Mouse (Mus musculus): ENCODE data around the gene Ccdc155. TPM values are rescaled to one million over a fixed set of nuclear protein-coding genes. Genes with fewer than 3 reads are reported as not detected.
A peak's percentile ranks its signal among the peaks of the same experiment; 100 is the strongest.

Ccdc155 gene
- polyA plus RNA-seq, 1 experiment from 2014 or later, result 0.07 TPM

- no peaks in the 10 kb centered on the region for H3K9me3 ChIP-seq (replicated peaks)
- 0 out of 2 replicates have a peak overlapping the region, but pooled peaks have one; percentile 10 for H3K4me3 ChIP-seq (replicated peaks)
- ATAC-seq (ENCODE audit: insufficient read depth), result no peak
- H3K4me1 ChIP-seq (replicated peaks), result peaks cover 46% of the 10 kb centered on the region
- H3K9ac ChIP-seq, result no peak overlapping the region
- H3K4me2 ChIP-seq, result peak overlapping the region; percentile 39
- no peaks in the 10 kb centered on the region; the same call in 1 of the 2 replicates for H3K27me3 ChIP-seq
- H3K27ac ChIP-seq (replicated peaks), result no peak overlapping the region
- WGBS (ENCODE audit: insufficient replicate concordance), result 39% methylated on average over 21 of the region's 21 CpGs
- H3K36me3 ChIP-seq (replicated peaks), result 0 out of 2 replicates have a peak, but pooled peaks cover 3% of the 10 kb centered on the region
Measured at GRCm38 (mm10) chr7:45234922-45235571, 30.4 kb upstream of the Ccdc155 start.

DNA sequence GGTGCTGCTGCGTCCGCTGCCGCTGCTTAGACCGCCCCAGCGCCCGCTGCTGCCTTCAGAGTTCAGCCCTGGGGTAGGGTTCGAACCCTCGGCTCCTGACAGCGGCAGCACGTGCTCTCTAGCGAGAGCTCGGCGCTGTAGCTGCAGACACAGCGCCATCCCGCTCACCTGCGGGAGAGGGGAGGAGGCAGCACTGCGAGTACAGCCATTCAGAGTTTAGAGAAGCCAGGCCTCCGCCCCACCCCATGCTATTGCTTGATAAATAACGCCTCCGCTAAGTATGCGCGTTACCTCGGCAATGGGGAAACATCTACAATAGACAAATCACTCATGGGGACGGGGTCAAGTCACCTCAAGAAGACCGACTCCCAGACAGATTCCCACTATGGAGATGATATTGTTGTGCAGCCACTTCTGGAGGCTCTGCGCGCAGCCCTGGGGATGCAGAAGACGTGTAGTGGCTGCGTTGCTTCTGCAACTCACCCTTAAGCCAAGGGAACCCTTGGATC, 29.7 kb upstream of the Ccdc155 start:
- Histone ChIP-seq H3K27ac (replicated peaks) (no peak overlapping the region), H3K36me3 (replicated peaks) (0 out of 2 replicates have a peak, but pooled peaks cover 3% of the 10 kb centered on the region), H3K9me3 (replicated peaks) (no peaks in the 10 kb centered on the region), H3K4me2 (peak overlapping the region; percentile 39), H3K4me1 (replicated peaks) (peaks cover 46% of the 10 kb centered on the region), H3K27me3 (no peaks in the 10 kb centered on the region; the same call in 1 of the 2 replicates), H3K4me3 (replicated peaks) (no peak overlapping the region), H3K9ac (no peak overlapping the region)
- no peak for ATAC-seq (ENCODE audit: insufficient read depth)
- 63% methylated on average over 29 of the region's 29 CpGs for WGBS (ENCODE audit: insufficient replicate concordance)

DNA sequence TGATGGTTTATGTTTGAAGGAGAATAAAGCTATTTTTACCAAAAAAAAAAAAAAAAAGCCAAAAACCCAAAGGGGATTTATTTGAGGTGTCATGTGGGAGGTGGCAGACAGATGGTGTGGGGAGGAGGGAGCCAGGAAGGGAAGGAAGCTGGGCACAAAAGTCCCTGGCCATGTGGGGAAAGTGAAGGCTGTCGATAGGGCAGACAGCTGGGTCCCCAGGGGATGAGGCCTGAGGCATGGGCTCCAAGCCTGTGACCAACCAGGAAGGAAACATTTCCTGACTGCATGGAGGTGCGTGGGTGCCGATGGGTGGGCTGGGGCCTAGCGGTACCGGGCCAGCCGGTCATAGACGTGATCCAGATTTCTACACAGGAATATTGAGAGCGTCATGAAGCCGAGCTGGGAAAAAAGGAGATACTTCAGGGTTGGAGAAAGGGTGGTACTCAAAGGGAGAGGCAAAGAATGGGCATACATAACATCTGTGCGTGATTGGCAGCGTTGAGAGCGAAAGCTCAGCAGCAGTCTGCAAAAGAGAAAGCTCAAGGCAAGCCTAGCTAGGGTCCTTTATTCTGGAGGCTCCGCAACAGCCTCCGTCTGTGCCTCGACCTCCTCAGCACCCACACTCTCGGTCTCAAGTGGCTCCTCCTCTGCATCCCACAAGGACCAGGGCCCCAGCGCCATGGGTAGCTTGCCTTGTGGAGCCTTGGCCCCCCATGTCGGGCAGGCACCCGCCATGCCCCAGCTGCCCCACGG, 29.1 kb upstream of the Ccdc155 start:
- Histone ChIP-seq H3K27me3 (no peaks in the 10 kb centered on the region; the same call in 1 of the 2 replicates), H3K9me3 (replicated peaks) (no peaks in the 10 kb centered on the region), H3K9ac (no peak overlapping the region), H3K4me3 (replicated peaks) (no peak overlapping the region), H3K36me3 (replicated peaks) (0 out of 2 replicates have a peak, but pooled peaks cover 3% of the 10 kb centered on the region), H3K27ac (replicated peaks) (no peak overlapping the region), H3K4me2 (peak overlapping the region; percentile 33), H3K4me1 (replicated peaks) (peaks cover 39% of the 10 kb centered on the region)
- no peak for ATAC-seq (ENCODE audit: insufficient read depth)
- WGBS (ENCODE audit: insufficient replicate concordance), result 50% methylated on average over 20 of the region's 20 CpGs

GRCm38 (mm10) chr7:45232716-45233465, 28.2 kb upstream of the Ccdc155 start:
- Histone ChIP-seq H3K9me3 (replicated peaks) (no peaks in the 10 kb centered on the region), H3K4me3 (replicated peaks) (no peak overlapping the region), H3K27me3 (no peaks in the 10 kb centered on the region; the same call in 1 of the 2 replicates), H3K36me3 (replicated peaks) (0 out of 2 replicates have a peak, but pooled peaks cover 3% of the 10 kb centered on the region), H3K4me2 (no peak overlapping the region), H3K4me1 (replicated peaks) (peaks cover 31% of the 10 kb centered on the region), H3K27ac (replicated peaks) (no peak overlapping the region), H3K9ac (no peak overlapping the region)
- WGBS (ENCODE audit: insufficient replicate concordance), result 51% methylated on average over 13 of the region's 13 CpGs
- no peak for ATAC-seq (ENCODE audit: insufficient read depth)

- Histone ChIP-seq H3K4me1 (replicated peaks) (peaks cover 30% of the 10 kb centered on the region), H3K4me3 (replicated peaks) (no peak overlapping the region), H3K4me2 (no peak overlapping the region), H3K36me3 (replicated peaks) (0 out of 2 replicates have a peak, but pooled peaks cover 3% of the 10 kb centered on the region), H3K27me3 (no peaks in the 10 kb centered on the region; the same call in 1 of the 2 replicates), H3K9ac (no peak overlapping the region), H3K27ac (replicated peaks) (no peak overlapping the region), H3K9me3 (replicated peaks) (no peaks in the 10 kb centered on the region)
- 78% methylated on average over 11 of the region's 11 CpGs for WGBS (ENCODE audit: insufficient replicate concordance)
- ATAC-seq (ENCODE audit: insufficient read depth), result no peak
Measured at GRCm38 (mm10) chr7:45231941-45232340, 27.2 kb upstream of the Ccdc155 start.

DNA sequence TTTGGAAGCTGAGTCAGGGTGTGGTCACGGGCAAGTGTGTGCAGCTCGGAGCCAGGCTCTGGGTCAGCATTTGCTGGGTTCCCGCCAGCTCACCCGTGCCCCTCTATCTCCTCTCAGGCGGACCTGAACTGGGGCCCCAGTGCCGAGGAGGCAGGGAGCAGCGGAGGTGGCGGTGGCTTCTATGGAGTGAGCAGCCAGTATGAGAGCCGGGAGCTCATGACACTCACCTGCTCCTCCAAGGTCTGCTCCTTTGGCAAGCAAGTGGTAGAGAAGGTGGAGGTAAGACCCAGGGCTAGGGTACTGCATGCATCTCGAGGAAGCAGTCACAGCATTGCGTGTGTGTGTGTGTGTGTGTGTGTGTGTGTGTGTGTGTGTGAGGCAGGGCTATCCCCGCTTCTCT, 26.5 kb upstream of the Ccdc155 start:
- no peaks in the 10 kb centered on the region; the same call in 1 of the 2 replicates for H3K27me3 ChIP-seq
- H3K4me1 ChIP-seq (replicated peaks), result peaks cover 30% of the 10 kb centered on the region
- H3K9me3 ChIP-seq (replicated peaks), result no peaks in the 10 kb centered on the region
- WGBS (ENCODE audit: insufficient replicate concordance), result 71% methylated on average over 12 of the region's 12 CpGs
- H3K27ac ChIP-seq (replicated peaks), result no peak overlapping the region
- no peak overlapping the region for H3K4me2 ChIP-seq
- H3K4me3 ChIP-seq (replicated peaks), result no peak overlapping the region
- no peak overlapping the region for H3K9ac ChIP-seq
- 0 out of 2 replicates have a peak, but pooled peaks cover 3% of the 10 kb centered on the region for H3K36me3 ChIP-seq (replicated peaks)
- no peak for ATAC-seq (ENCODE audit: insufficient read depth)

DNA sequence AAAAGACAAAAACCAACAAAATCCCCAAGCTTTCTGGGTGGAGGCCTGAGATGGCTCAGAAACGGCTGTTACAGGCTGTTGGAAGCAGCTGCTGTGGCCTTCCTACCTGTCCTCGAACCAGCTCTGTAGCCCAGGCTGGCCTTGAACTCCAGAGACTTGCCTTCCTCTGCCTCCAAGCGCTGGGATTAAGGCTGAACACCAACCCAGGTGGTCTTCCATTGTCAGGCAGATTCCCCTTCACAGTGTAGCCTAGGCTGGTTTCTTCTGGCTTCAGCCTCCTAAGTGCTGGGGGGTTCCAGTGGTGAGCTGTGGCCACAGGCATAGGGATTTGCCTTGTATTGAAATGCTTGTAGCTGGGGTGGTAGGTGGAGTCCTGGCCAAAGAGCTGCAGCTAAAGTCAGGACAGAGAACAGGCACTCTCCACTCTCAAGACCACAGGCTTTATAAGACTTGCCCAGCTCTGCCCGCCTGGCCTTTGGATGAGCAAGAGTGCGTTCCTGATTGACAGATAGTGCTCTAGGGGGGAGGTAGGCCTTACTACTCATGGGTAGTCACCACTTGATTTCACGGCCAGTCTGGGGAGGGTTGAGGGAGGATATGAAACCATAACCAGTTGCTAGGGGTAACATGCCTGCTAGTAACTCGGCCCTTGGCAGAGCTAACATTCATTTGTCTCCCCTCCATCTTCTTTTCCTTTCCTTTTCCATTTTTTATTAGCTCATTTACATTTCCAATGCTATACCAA, 24.9 kb upstream of the Ccdc155 start:
- no peak overlapping the region for H3K4me2 ChIP-seq
- no peak overlapping the region for H3K27ac ChIP-seq (replicated peaks)
- no peak overlapping the region for H3K4me3 ChIP-seq (replicated peaks)
- H3K4me1 ChIP-seq (replicated peaks), result peaks cover 18% of the 10 kb centered on the region
- H3K9me3 ChIP-seq (replicated peaks), result no peaks in the 10 kb centered on the region
- no peak overlapping the region for H3K9ac ChIP-seq
- ATAC-seq (ENCODE audit: insufficient read depth), result no peak
- H3K27me3 ChIP-seq, result no peaks in the 10 kb centered on the region; the same call in 1 of the 2 replicates
- H3K36me3 ChIP-seq (replicated peaks), result 0 out of 2 replicates have a peak, but pooled peaks cover 3% of the 10 kb centered on the region
- WGBS (ENCODE audit: insufficient replicate concordance), result 68% methylated on average over 7 of the region's 7 CpGs

DNA sequence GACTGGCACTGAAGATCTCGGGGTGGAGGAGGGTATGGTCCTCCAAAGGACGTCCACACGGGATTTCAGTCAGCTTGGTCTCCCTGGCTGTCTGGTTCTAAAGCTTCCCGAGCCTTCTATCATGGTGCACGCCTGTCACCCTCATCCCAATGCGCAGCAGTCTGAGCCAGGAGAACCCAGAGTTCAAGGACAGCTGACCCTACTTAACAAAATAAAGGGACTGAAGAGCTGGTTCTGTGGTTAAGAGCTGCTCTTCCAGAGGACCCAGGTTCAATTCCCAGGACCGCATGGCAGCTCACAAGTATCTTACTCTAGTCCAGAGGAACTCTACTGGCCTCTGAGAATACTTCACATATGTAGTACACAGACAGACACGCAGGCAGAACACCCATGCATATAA, 24.4 kb upstream of the Ccdc155 start:
- no peaks in the 10 kb centered on the region for H3K9me3 ChIP-seq (replicated peaks)
- peaks cover 12% of the 10 kb centered on the region for H3K4me1 ChIP-seq (replicated peaks)
- H3K27ac ChIP-seq (replicated peaks), result no peak overlapping the region
- H3K9ac ChIP-seq, result no peak overlapping the region
- H3K36me3 ChIP-seq (replicated peaks), result 0 out of 2 replicates have a peak, but pooled peaks cover 3% of the 10 kb centered on the region
- 63% methylated on average over 8 of the region's 8 CpGs for WGBS (ENCODE audit: insufficient replicate concordance)
- no peak overlapping the region for H3K4me2 ChIP-seq
- no peaks in the 10 kb centered on the region for H3K27me3 ChIP-seq
- ATAC-seq (ENCODE audit: insufficient read depth), result no peak
- no peak overlapping the region for H3K4me3 ChIP-seq (replicated peaks)

- Histone ChIP-seq H3K4me2 (no peak overlapping the region), H3K27me3 (no peaks in the 10 kb centered on the region), H3K4me3 (replicated peaks) (no peak overlapping the region), H3K9ac (no peak overlapping the region), H3K27ac (replicated peaks) (no peak overlapping the region), H3K36me3 (replicated peaks) (0 out of 2 replicates have a peak, but pooled peaks cover 3% of the 10 kb centered on the region), H3K4me1 (replicated peaks) (peaks cover 9% of the 10 kb centered on the region), H3K9me3 (replicated peaks) (no peaks in the 10 kb centered on the region)
- WGBS (ENCODE audit: insufficient replicate concordance), result 81% methylated on average over 18 of the region's 18 CpGs
- ATAC-seq (ENCODE audit: insufficient read depth), result no peak
Measured at GRCm38 (mm10) chr7:45228548-45228947, 23.9 kb upstream of the Ccdc155 start.

DNA sequence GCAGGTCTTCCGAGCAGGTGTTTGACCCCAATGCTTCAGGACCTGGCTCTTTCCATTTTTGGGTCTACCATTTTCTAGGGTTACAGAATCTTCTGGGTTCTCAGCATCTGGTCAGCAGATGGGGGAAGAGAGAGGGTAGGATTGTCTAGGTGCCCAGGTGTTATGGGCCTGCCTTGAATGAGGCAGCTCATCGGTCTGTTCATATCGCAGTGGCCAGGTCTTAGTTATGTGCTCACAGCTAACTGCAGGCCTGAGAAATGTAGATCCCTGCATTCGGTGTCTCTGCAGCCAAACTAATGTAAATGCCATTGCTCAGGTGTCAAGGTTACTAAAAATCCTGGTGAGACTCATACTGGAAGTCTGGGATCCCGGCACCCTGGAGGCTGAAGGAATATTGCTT, 21.7 kb upstream of the Ccdc155 start:
- 75% methylated on average over 5 of the region's 5 CpGs for WGBS (ENCODE audit: insufficient replicate concordance)
- no peaks in the 10 kb centered on the region for H3K9me3 ChIP-seq (replicated peaks)

More for the DNA sequence above, 21.7 kb upstream of the Ccdc155 start:
- no peak for ATAC-seq (ENCODE audit: insufficient read depth)
- Histone ChIP-seq H3K4me2 (no peak overlapping the region), H3K27ac (replicated peaks) (no peak overlapping the region), H3K9ac (no peak overlapping the region), H3K4me1 (replicated peaks) (no peaks in the 10 kb centered on the region), H3K36me3 (replicated peaks) (no peaks in the 10 kb centered on the region), H3K4me3 (replicated peaks) (no peak overlapping the region), H3K27me3 (no peaks in the 10 kb centered on the region)
